14 mouse cellular contexts compared by ENCODE assay signal in genomic region chr5:89223061-89223740, GRCm38 (mm10).
DNase-seq lines count a peak whose midpoint lies in the region; ATAC-seq and TF ChIP-seq lines count a peak whose summit lies in the region.
"Had no signal": no experiment of that assay in that cellular context is flagged by ENCODE, and none has a peak within 500 bp of the region (broad histone marks: within the 10 kb centered on the region; RNA-seq: fewer than 3 reads in every experiment).

No protein-coding gene starts in this region.

- H3K27ac ChIP-seq in hindbrain, embryonic 16.5 days (ENCODE audit: low read depth, low read length): no peak overlapping the region
- no peak overlapping the region; the same call in 1 of the 2 replicates for H3K27ac ChIP-seq in hindbrain, postnatal 0 days
- H3K27ac ChIP-seq in limb, embryonic 12.5 days: no peak overlapping the region
- H3K27ac ChIP-seq in stomach, embryonic 16.5 days (ENCODE audit: low read length): no peak overlapping the region
- H3K27ac ChIP-seq: lung, embryonic 15.5 days had no signal

- intact Hi-C loops in left cerebral cortex, postnatal 25 days (cut with DNase I): loop anchor here (5.0 to 10.0 kb wide), 2 partner anchors 341 to 428 kb away; no protein-coding TSS in a partner anchor

- DNase-seq in hindbrain, postnatal 0 days (ENCODE audit: low spot score): no peak
- peak; percentile 4 for DNase-seq in retina, postnatal 1 day
- no peak for DNase-seq in retina, embryonic 14.5 days (ENCODE audit: low spot score)
- no peak for DNase-seq in MN1 (ENCODE audit: low spot score)
- DNase-seq in left cerebral cortex, postnatal 25 days (ENCODE audit: low spot score in 2 of 2): no peak
- DNase-seq: cerebellum, adult 18-20 months; heart, adult 18-20 months; right cerebral cortex, postnatal 14 days; thymus, adult 2 months had no signal

- no peaks in the 10 kb centered on the region for H3K4me1 ChIP-seq in hindbrain, embryonic 16.5 days (ENCODE audit: control insufficient read depth, insufficient read depth, low read depth, low read length)
- H3K4me1 ChIP-seq in hindbrain, postnatal 0 days (ENCODE audit: insufficient read depth, low read length): no peaks in the 10 kb centered on the region
- peaks cover 16% of the 10 kb centered on the region for H3K4me1 ChIP-seq in limb, embryonic 12.5 days (replicated peaks)
- H3K4me1 ChIP-seq in stomach, embryonic 16.5 days (ENCODE audit: control insufficient read depth, insufficient read depth, low read length): no peaks in the 10 kb centered on the region

- H3K4me2 ChIP-seq in hindbrain, embryonic 16.5 days (ENCODE audit: low read length): no peak overlapping the region
- H3K4me2 ChIP-seq in hindbrain, postnatal 0 days (ENCODE audit: low read depth, low read length): no peak overlapping the region
- peak overlapping the region; percentile 47 for H3K4me2 ChIP-seq in limb, embryonic 12.5 days
- H3K4me2 ChIP-seq in stomach, embryonic 16.5 days (ENCODE audit: low read depth, low read length): 0 out of 2 replicates have a peak overlapping the region, but pooled peaks have one; percentile 23
- H3K4me2 ChIP-seq: lung, embryonic 15.5 days had no signal

- ATAC-seq in hindbrain, embryonic 16.5 days: peak; percentile 31; the same call in 1 of the 2 replicates
- ATAC-seq in hindbrain, postnatal 0 days: no peak
- no peak for ATAC-seq in limb, embryonic 12.5 days (ENCODE audit: insufficient number of reproducible peaks, insufficient read depth, low FRiP score, low TSS enrichment, low read depth)
- ATAC-seq in stomach, embryonic 16.5 days (ENCODE audit: insufficient read depth, low FRiP score): peak; percentile 61; the same call in 1 of the 2 replicates
- ATAC-seq: forebrain, postnatal 0 days had no signal

- no peaks in the 10 kb centered on the region for H3K9me3 ChIP-seq in hindbrain, embryonic 16.5 days (ENCODE audit: control insufficient read depth, low read length)
- no peaks in the 10 kb centered on the region for H3K9me3 ChIP-seq in hindbrain, postnatal 0 days (ENCODE audit: low read length)
- H3K9me3 ChIP-seq in limb, embryonic 12.5 days: no peaks in the 10 kb centered on the region
- no peaks in the 10 kb centered on the region for H3K9me3 ChIP-seq in stomach, embryonic 16.5 days (replicated peaks; ENCODE audit: control insufficient read depth, low read length)
- H3K9me3 ChIP-seq: lung, embryonic 15.5 days had no signal

- no peak for TF ChIP-seq CTCF in hindbrain, postnatal 0 days (IDR thresholded peaks at IDR 0.05; ENCODE audit: low read depth)

- 59% methylated on average over 10 of the region's 10 CpGs for WGBS in hindbrain, embryonic 16.5 days
- 63% methylated on average over 10 of the region's 10 CpGs for WGBS in hindbrain, postnatal 0 days
- 17% methylated on average over 10 of the region's 10 CpGs for WGBS in limb, embryonic 12.5 days
- WGBS in stomach, embryonic 16.5 days: 39% methylated on average over 10 of the region's 10 CpGs

- H3K9ac ChIP-seq in hindbrain, embryonic 16.5 days (ENCODE audit: low read depth, low read length): no peak overlapping the region
- no peak overlapping the region for H3K9ac ChIP-seq in hindbrain, postnatal 0 days (replicated peaks; ENCODE audit: low read length)
- no peak overlapping the region for H3K9ac ChIP-seq in limb, embryonic 12.5 days (replicated peaks)
- no peak overlapping the region for H3K9ac ChIP-seq in stomach, embryonic 16.5 days (ENCODE audit: low read length)
- H3K9ac ChIP-seq: forebrain, postnatal 0 days; lung, embryonic 15.5 days had no signal

- H3K27me3 ChIP-seq in hindbrain, embryonic 16.5 days (replicated peaks; ENCODE audit: control insufficient read depth, insufficient read depth, low read length): no peaks in the 10 kb centered on the region
- no peaks in the 10 kb centered on the region for H3K27me3 ChIP-seq in hindbrain, postnatal 0 days (ENCODE audit: insufficient read depth, low read length)
- H3K27me3 ChIP-seq in limb, embryonic 12.5 days: peaks cover 3% of the 10 kb centered on the region
- no peaks in the 10 kb centered on the region for H3K27me3 ChIP-seq in stomach, embryonic 16.5 days (ENCODE audit: control insufficient read depth, insufficient read depth, low read length)
- H3K27me3 ChIP-seq: lung, embryonic 15.5 days had no signal

- H3K4me3 ChIP-seq in hindbrain, embryonic 16.5 days (ENCODE audit: low read length): no peak overlapping the region
- H3K4me3 ChIP-seq in hindbrain, postnatal 0 days (ENCODE audit: low read length): no peak overlapping the region
- no peak overlapping the region for H3K4me3 ChIP-seq in limb, embryonic 12.5 days (replicated peaks)
- no peak overlapping the region for H3K4me3 ChIP-seq in stomach, embryonic 16.5 days (replicated peaks; ENCODE audit: low read length)
- H3K4me3 ChIP-seq: lung, embryonic 15.5 days had no signal

- no peaks in the 10 kb centered on the region for H3K36me3 ChIP-seq in hindbrain, embryonic 16.5 days (ENCODE audit: control insufficient read depth, insufficient read depth, low read length)
- H3K36me3 ChIP-seq in hindbrain, postnatal 0 days (ENCODE audit: insufficient read depth, low read length): no peaks in the 10 kb centered on the region
- H3K36me3 ChIP-seq in limb, embryonic 12.5 days: no peaks in the 10 kb centered on the region
- H3K36me3 ChIP-seq in stomach, embryonic 16.5 days (ENCODE audit: control insufficient read depth, insufficient read depth, low read length): no peaks in the 10 kb centered on the region
- H3K36me3 ChIP-seq: lung, embryonic 15.5 days had no signal

Comparison
In these comparisons a context has a peak if more than half of its experiments do, and no peak if none do; other contexts are left out.
1. ATAC-seq: peak in hindbrain, embryonic 16.5 days (single experiment) and stomach, embryonic 16.5 days (single experiment); none in hindbrain, postnatal 0 days (single experiment) and limb, embryonic 12.5 days (single experiment).
2. H3K4me2 ChIP-seq: peak in limb, embryonic 12.5 days (single experiment) and stomach, embryonic 16.5 days (single experiment); none in hindbrain, embryonic 16.5 days (single experiment) and hindbrain, postnatal 0 days (single experiment).